Mouse (Mus musculus) retina, embryonic 14.5 days (tissue): ENCODE results near the gene Lrrc75b.

Source experiments
- DNase-seq: peaks from one replicate; pipeline ENCODE4 v3.0.0-alpha.2; 2015; ENCODE audit warnings: low spot score

Gene Lrrc75b

DNA sequence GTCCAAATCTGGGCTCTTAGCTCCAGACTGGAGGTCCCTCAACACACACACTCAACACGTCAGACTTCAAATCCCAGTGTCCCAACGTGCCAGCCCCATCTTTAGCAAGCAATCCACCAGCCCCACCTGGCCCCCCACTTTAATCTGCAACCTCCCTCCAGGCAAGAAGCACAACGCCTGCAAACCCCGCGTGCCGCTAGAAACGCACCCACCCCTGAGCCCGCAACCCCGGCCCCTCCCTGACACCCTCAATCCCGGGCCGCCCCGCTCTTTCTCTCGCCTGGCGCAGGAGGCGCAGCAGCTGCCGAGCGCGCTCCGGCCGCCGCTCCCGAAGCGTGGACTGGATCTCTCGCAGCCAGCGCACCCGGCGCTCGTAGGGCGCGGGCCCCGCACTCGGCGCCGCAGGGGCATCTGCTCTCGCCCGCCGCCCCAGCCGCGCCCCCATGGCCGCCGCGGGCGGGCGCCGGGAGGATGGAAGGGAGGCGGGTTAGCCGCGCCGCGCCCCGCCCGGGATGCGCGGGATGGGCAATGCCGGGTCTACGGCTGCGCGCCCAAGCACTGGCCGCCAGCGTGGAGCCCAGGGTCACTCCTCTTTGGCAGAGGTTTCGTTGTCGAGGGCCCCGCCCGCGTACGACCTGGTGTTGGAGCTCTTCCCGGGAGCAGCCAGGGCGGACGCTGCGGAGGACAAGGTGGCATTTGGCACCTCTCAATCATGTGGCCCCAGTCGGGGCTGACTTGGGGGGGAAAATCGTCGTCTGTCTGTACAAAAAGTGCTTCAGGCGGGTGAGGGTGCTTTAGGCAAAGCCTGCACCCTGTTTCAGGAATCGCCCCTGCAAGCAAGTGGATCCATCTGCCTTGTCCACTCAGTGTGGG is at the start of gene Lrrc75b:
Gene Lrrc75b (minus strand): TSS at position 655 of the 873 bp plus-strand sequence.
- DNase-seq: peak; percentile 64

DNA sequence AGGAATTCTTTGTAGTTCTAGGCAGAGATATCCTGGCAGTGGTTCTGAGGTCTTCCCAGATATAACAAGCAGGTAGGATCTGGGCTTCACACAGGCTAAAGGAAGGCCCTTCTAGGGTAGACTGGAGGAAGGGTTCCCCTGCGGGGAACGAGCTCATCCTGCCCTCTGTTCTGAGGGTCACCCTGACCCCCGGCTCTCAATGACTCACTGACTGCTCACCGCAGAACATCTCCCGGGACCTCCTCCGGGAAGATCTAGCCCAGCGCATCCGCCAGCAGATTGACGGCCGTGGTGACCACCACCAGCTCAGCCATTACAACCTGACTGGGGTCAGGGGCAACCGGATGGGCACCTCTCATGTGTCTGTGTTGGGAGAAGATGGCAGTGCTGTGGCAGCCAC is 48.8 kb upstream of the Lrrc75b start:
- no peak for DNase-seq

DNA sequence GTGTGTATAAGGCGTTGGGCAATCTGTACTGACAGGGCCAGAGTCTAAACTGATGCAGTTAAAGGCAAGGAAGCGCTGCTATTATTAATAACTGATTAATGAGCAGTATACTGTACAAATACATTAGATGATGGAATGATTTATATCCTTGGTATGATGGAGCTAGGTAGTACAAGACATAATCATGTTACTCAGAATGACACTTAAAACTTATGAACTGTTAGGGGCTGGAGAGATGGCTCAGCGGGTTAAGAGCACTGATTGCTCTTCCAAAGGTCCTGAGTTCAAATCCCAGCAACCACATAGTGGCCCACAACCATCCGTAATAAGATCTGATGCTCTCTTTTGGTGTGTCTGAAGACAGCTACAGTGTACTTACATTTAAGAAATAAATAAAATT is 47.1 kb upstream of the Lrrc75b start:
- no peak for DNase-seq

- no peak for DNase-seq
These were observed 45.2 kb upstream of the Lrrc75b start for GRCm38 (mm10) chr10:75605162-75605846.

- no peak for DNase-seq
These were observed 40.1 kb upstream of the Lrrc75b start for GRCm38 (mm10) chr10:75600189-75600730.

- no peak for DNase-seq
These were observed 35.9 kb upstream of the Lrrc75b start for GRCm38 (mm10) chr10:75595981-75596380.

DNA sequence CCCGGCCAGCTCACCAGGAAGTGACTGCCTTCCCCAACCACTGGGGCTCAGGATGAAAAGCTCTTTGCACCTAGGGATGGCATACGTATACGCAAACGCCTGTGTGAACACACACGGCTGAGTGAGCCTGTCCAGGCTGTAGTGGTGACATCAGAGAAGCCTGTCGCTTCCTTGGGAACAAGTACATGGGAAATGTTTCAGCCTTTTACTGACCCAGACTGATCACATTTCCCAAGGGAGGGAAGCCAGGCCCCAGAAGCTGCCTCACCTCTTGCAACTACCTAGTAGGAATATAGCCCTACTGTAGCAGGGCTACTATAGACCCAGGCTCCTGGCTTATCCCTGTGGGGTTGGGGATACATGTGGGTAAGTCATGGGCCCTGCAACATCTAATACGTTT is 32.5 kb upstream of the Lrrc75b start:
- DNase-seq: no peak

DNA sequence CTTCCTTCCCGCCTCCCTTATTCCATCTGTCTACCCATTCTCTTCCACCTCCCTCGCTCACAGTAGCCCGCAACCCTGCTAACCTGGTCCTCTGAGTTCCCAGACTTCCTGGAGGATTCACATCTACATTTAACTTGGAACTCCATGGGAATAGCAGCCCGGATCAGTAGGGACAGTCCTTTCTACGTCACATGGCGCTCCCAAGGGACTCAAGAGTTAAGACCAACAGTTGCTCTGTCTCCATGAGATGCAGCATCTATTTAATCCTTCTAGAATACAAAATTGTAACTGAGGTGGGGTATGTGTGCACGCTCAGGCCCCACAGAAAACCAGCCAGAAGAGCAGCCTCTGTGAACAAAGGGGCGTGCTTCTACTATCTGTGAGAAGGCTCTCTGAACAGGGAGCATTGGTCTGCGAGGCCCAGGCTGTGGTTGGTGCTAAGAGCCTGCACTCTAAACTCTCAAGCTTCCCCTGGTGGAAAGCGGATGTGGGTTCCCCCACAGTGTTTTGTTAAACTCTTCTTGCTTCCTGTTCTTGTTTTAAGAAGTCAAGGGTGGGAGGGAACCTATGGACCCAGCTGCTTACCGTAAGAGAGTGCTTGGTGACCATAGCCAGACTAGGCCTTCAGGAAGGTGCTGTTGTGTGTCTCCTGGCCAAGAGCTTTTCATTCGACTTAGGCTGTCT is 31.2 kb upstream of the Lrrc75b start:
- DNase-seq: no peak

DNA sequence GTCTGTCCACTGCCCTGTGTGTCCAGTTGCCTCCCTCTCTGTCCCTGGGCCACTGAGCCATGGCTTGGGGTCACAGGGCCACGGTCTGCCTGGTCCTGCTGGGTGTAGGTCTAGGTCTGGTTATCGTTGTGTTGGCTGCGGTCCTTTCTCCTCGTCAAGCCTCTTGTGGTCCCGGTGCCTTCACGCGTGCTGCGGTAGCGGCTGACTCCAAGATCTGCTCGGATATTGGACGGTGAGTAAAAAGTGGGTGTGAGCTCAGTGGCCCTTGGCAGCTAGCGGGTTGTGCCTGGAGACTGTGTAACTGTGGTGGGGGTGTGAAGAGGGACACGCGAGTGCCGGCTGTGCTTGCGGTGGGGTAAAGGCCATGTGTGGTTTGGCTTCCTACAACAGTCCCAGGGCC is 29.5 kb upstream of the Lrrc75b start:
- no peak for DNase-seq

DNA sequence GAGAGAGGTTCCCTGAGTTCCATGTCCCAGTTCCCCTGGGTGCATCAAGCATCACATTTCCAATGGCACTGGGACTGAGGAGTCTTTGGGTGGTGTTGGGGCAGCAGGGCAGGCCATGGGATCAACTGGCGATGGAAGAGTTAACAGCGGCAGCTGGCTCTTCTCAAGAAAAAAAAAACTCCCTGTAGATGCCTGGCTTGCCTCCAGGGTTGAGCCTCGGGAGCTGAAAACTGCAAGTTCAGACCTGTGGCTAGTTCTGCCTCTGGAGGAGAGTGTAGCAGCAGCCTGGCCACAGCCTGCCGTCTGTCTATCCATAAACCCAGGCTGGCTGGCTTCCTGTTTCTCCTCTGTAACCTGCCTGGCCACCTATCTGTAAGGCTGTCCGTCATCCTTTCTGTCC is 29.0 kb upstream of the Lrrc75b start, which contains the start of gene Ggt5:
Gene Ggt5 (plus strand): TSS at position 212 of the 400 bp plus-strand sequence.
- DNase-seq: peak; percentile 32

DNA sequence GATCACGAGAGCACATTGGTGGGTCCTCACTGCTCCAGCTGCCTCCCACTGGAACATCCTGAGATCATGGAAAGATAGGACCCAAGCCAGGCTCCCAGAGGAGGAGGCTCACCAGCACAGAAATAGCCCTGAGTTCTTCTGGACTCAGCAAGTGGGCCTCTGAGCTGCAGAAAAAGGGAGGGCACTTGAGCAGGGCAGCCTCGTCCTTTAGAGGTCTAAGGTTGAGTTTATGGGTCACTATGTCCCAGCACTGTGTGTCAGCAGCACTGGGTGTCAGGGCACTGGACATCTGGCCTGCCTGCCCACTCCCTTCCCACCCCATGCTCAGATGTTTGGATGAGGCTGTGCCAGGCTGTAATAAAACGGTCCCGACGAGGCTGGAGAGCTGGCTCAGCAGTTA is 28.2 kb upstream of the Lrrc75b start:
- no peak for DNase-seq

GRCm38 (mm10) chr10:75587781-75588180 is 27.7 kb upstream of the Lrrc75b start:
- DNase-seq: no peak

GRCm38 (mm10) chr10:75586553-75586879 is 26.4 kb upstream of the Lrrc75b start:
- DNase-seq: no peak

- DNase-seq: peak; percentile 97
These were observed 25.9 kb upstream of the Lrrc75b start for GRCm38 (mm10) chr10:75585876-75586552.

DNA sequence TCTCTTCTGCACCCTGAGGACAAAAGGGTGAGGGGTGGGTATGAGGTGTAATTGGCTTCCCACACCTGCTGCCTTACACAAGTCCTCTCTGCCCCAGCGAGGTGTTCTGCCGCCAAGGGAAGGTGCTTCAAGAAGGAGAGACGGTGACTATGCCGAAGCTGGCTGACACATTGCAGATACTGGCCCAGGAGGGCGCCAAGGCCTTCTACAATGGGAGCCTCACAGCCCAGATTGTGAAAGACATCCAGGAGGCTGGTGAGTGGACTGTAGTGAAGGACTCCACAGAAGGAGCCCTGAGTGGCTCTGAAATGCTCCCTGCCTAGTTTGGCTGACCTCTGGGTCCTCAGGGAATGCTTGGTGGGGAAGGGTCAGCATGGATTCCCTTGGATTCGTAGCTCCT is 19.0 kb upstream of the Lrrc75b start:
- DNase-seq: no peak

- no peak for DNase-seq
These were observed 13.8 kb upstream of the Lrrc75b start for GRCm38 (mm10) chr10:75573965-75574364.

GRCm38 (mm10) chr10:75573181-75573580 is 13.1 kb upstream of the Lrrc75b start:
- peak; percentile 54 for DNase-seq

DNA sequence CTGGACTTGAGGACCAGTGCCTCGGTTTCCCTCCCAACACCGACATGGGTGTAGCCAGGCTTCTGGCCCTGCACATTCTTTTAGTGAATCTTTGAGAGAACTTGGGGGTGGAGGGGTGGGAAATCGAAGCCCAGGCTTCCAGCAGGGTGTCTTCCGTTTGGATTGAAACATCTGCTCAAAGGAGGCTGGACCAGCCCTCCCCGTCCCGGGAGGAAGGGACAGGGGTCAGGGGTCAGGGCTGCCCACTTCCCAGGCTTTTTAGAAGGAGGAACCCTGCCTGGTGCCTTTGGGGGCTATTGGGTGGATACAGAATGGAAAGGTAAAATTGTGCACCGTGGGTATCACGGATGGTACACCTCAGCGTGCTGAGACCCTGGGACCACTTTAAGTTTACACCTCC is 11.8 kb upstream of the Lrrc75b start:
- DNase-seq: no peak

DNA sequence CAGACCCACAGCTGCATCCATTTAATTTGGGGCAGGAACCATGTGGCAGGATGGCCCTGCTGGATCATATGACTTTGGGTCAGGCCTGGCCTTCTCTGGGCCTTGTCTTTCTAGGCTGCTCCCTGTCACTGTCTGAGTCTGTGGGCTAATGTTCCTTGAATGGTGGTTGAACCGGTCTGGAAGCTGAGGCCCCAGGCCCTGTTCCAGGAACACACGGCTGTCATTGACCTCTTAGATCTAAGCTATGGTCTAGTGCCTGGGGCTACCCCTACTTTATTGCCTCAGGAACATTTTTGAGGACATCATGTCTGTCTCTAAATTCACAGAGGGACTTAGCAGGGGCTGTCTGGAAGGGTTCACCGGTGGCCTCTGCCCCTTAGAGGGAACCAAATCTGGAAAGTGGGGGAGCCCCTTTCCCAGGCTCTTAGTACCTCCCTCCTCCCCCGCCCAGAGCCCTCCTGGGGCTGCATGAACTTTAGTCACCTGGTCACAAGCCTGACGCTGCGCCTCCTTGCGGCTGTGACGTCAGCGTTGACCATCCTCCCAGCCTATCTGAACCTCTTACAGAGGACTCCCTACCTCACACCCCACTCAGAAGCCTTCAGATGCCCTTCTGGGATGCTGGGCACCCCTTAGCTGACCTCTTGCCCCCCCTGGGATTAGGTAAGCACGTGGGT is 11.0 kb upstream of the Lrrc75b start:
- no peak for DNase-seq

DNA sequence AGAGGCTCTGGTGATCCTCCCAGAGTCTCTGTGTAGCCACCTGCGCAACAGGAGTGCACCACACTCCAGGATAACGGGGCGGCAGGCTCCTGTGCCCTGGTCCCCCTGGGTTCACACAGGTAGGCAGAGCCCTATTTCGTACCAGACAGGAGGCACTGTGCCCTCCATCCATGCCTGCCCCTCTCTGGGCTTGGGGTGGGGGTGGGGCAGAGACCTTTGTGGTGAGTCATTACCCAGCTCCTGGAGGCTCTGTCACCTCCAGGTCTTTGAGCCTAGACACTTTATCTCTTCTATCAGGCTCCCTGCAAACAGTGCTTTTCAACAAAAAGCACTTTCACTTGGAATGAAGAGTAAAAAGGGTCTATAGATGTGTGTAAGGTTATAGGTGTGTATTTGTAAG is 8.7 kb upstream of the Lrrc75b start:
- DNase-seq: no peak

DNA sequence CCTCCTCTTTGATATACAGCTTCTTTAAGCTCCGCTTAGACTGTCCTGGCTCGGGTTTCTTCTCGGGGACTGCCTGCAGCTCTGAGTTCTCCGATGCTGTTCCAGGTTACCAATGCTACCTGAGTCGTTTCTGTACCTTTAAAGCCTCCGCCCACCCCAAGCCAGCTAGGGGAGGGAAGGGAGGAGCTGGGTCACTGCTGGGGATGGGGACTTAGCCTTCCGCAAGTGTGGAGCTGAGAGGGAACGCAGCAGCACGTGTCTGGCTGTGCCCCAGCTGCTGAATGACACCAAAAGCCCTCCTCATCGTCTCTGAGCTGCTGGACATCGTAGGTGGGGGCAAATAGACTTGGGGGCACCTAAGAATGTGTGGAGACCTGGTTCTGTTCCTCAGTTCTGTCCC is 8.3 kb upstream of the Lrrc75b start:
- DNase-seq: no peak
